Mouse (Mus musculus) ZHBTc4 (cell line): ENCODE measurements around the gene Pan3.
A peak's percentile ranks its signal among the peaks of the same experiment; 100 is the strongest.

Source experiments
- DNase-seq: peaks from one replicate; pipeline ENCODE4 v3.0.0-alpha.2; 2011; ENCODE audit warnings: low read depth, low spot score

Pan3 gene

GRCm38 (mm10) chr5:147484142-147484541 is 54.2 kb downstream of the Pan3 start:
- peak; percentile 58 for DNase-seq

GRCm38 (mm10) chr5:147489226-147489625 is 59.3 kb downstream of the Pan3 start:
- no peak for DNase-seq

- DNase-seq, result no peak
These were observed 60.9 kb downstream of the Pan3 start for GRCm38 (mm10) chr5:147490907-147491306.

- DNase-seq, result no peak
These were observed 62.5 kb downstream of the Pan3 start for GRCm38 (mm10) chr5:147492511-147492910.

- no peak for DNase-seq
These were observed 63.2 kb downstream of the Pan3 start for GRCm38 (mm10) chr5:147493205-147493604.

- no peak for DNase-seq
These were observed 63.7 kb downstream of the Pan3 start for GRCm38 (mm10) chr5:147493685-147494084.

GRCm38 (mm10) chr5:147494388-147494787 is 64.4 kb downstream of the Pan3 start:
- DNase-seq, result no peak

GRCm38 (mm10) chr5:147494791-147495376 is 64.9 kb downstream of the Pan3 start:
- no peak for DNase-seq

GRCm38 (mm10) chr5:147495961-147496360 is 66.0 kb downstream of the Pan3 start:
- no peak for DNase-seq

- DNase-seq, result no peak
These were observed 67.0 kb downstream of the Pan3 start for GRCm38 (mm10) chr5:147496921-147497320.

GRCm38 (mm10) chr5:147497714-147498113 is 67.8 kb downstream of the Pan3 start:
- no peak for DNase-seq

- no peak for DNase-seq
These were observed 71.6 kb downstream of the Pan3 start for GRCm38 (mm10) chr5:147501456-147501998.

- DNase-seq, result no peak
These were observed 73.0 kb downstream of the Pan3 start for GRCm38 (mm10) chr5:147502921-147503320.

- no peak for DNase-seq
These were observed 81.4 kb downstream of the Pan3 start for GRCm38 (mm10) chr5:147511350-147511749.

- no peak for DNase-seq
These were observed 97.0 kb downstream of the Pan3 start for GRCm38 (mm10) chr5:147527006-147527405.

- DNase-seq, result no peak
These were observed 97.8 kb downstream of the Pan3 start for GRCm38 (mm10) chr5:147527788-147528187.

GRCm38 (mm10) chr5:147532031-147532430 is 102.1 kb downstream of the Pan3 start:
- DNase-seq, result no peak

- no peak for DNase-seq
These were observed 109.4 kb downstream of the Pan3 start for GRCm38 (mm10) chr5:147539409-147539808.

GRCm38 (mm10) chr5:147539815-147540214 is 109.9 kb downstream of the Pan3 start:
- DNase-seq, result no peak

GRCm38 (mm10) chr5:147542291-147542690 is 112.3 kb downstream of the Pan3 start:
- DNase-seq, result no peak

- DNase-seq, result peak; percentile 75
These were observed 115.8 kb downstream of the Pan3 start for GRCm38 (mm10) chr5:147545731-147546241.

- DNase-seq, result no peak
These were observed 119.2 kb downstream of the Pan3 start for GRCm38 (mm10) chr5:147549016-147549755.
